In genomic region chrX:134296301-134296700, GRCm38 (mm10) we compare ENCODE assay signal across 8 mouse cellular contexts. TPM values are rescaled to one million over a fixed set of nuclear protein-coding genes. Genes with fewer than 3 reads are reported as not detected.
DNase-seq lines count a peak whose midpoint lies in the region; ATAC-seq and TF ChIP-seq lines count a peak whose summit lies in the region.

No protein-coding gene starts in this region.

- 0 out of 2 replicates have a peak, but pooled peaks cover 5% of the 10 kb centered on the region for H3K27me3 ChIP-seq in heart, postnatal 0 days (ENCODE audit: control insufficient read depth, insufficient read depth, low read length)
- peaks cover 3% of the 10 kb centered on the region; the same call in 1 of the 2 replicates for H3K27me3 ChIP-seq in midbrain, embryonic 11.5 days (ENCODE audit: control insufficient read depth, insufficient read depth, low read length)

- no peaks in the 10 kb centered on the region for H3K36me3 ChIP-seq in heart, postnatal 0 days (replicated peaks; ENCODE audit: control insufficient read depth, insufficient read depth, low read length)
- H3K36me3 ChIP-seq in midbrain, embryonic 11.5 days (ENCODE audit: control insufficient read depth, insufficient read depth, low read length) = no peaks in the 10 kb centered on the region

- peak overlapping the region; percentile 48 for H3K9ac ChIP-seq in heart, postnatal 0 days (replicated peaks; ENCODE audit: low read depth, low read length)
- H3K9ac ChIP-seq in midbrain, embryonic 11.5 days (ENCODE audit: low read length) = peak overlapping the region; percentile 59

- WGBS in heart, postnatal 0 days = 16% methylated on average over 9 of the region's 9 CpGs
- WGBS in midbrain, embryonic 11.5 days = 28% methylated on average over 9 of the region's 9 CpGs

- H3K27ac ChIP-seq in heart, postnatal 0 days (ENCODE audit: low read depth) = peak overlapping the region; percentile 6; the same call in 1 of the 2 replicates
- H3K27ac ChIP-seq in midbrain, embryonic 11.5 days (ENCODE audit: low read depth, low read length) = no peak overlapping the region

- no peak for TF ChIP-seq CTCF in heart, postnatal 0 days (IDR thresholded peaks at IDR 0.05; ENCODE audit: low read depth)

- H3K9me3 ChIP-seq in heart, postnatal 0 days (replicated peaks; ENCODE audit: control insufficient read depth, low read length) = no peaks in the 10 kb centered on the region
- H3K9me3 ChIP-seq in midbrain, embryonic 11.5 days (ENCODE audit: control insufficient read depth, low read length) = no peaks in the 10 kb centered on the region

- no peak for TF ChIP-seq EP300 in heart, postnatal 0 days (IDR thresholded peaks at IDR 0.05; ENCODE audit: low read depth)

- 0 out of 2 replicates have a peak, but pooled peaks have one; percentile 27 for ATAC-seq in heart, postnatal 0 days (ENCODE audit: insufficient read depth, low read depth)
- ATAC-seq in midbrain, embryonic 11.5 days (ENCODE audit: low FRiP score) = no peak; the same call in 1 of the 2 replicates
- no peak for ATAC-seq in erythroid progenitor cell, adult 5-6 weeks (replicated peaks; ENCODE audit: low FRiP score, poor library complexity, severe bottlenecking)

- H3K4me3 ChIP-seq in heart, postnatal 0 days (ENCODE audit: low read depth, low read length) = peak overlapping the region; percentile 53
- H3K4me3 ChIP-seq in midbrain, embryonic 11.5 days (ENCODE audit: low read depth, low read length) = peak overlapping the region; percentile 40

- no peaks in the 10 kb centered on the region for H3K4me1 ChIP-seq in heart, postnatal 0 days (ENCODE audit: control insufficient read depth, insufficient read depth)
- H3K4me1 ChIP-seq in midbrain, embryonic 11.5 days (ENCODE audit: control insufficient read depth, insufficient read depth, low read length) = no peaks in the 10 kb centered on the region; the same call in 1 of the 2 replicates

- DNase-seq in ovary, adult 18-20 months (ENCODE audit: low spot score) = peak; percentile 24
- DNase-seq in ovary, postnatal 10 days (ENCODE audit: low spot score) = no peak
- DNase-seq in cerebellum, postnatal 25 days = peak; percentile 72 to 77
- DNase-seq in heart, postnatal 0 days (ENCODE audit: low spot score) = peak; percentile 6
- DNase-seq in kidney, postnatal 10 days = peak; percentile 53
- peak; percentile 84 for DNase-seq in midbrain, embryonic 11.5 days (ENCODE audit: low spot score, missing footprints)
- DNase-seq in gastrocnemius, adult 18-20 months (ENCODE audit: low spot score) = no peak

- peak overlapping the region; percentile 71 for H3K4me2 ChIP-seq in heart, postnatal 0 days (ENCODE audit: low read depth, low read length)
- peak overlapping the region; percentile 51 for H3K4me2 ChIP-seq in midbrain, embryonic 11.5 days

RNA-seq across cellular contexts. Expression of gene Tmem35a, which starts 1.3 kb away (rescaled TPM):
- 69.7 and 71.2 TPM in 2 replicates for total RNA-seq in heart, postnatal 0 days (2014; rRNA removed; ENCODE audit: low replicate concordance)
- 23.9 and 24.9 TPM in 2 replicates for polyA plus RNA-seq in heart, postnatal 0 days (2015; fragmentation: Nextera tagmentation; extraction: Ambion mirVana)
- polyA plus RNA-seq in midbrain, embryonic 11.5 days (2014; fragmentation: Nextera tagmentation; extraction: Ambion mirVana) = 27.7 and 31.2 TPM in 2 replicates
- total RNA-seq in erythroid progenitor cell, adult 5-6 weeks (2015; ENCODE audit: low replicate concordance) = not detected in 2 replicates
- not detected in 2 replicates for total RNA-seq in erythroid progenitor cell, adult 5-6 weeks (2017; ENCODE audit: low replicate concordance)
- not detected for total RNA-seq in gastrocnemius, adult 18-20 months (2021)

RNA-seq across cellular contexts. Expression of gene Cenpi, which starts 11.6 kb away (rescaled TPM):
- 12.2 and 26.3 TPM in 2 replicates for total RNA-seq in heart, postnatal 0 days (2014; rRNA removed; ENCODE audit: low replicate concordance)
- polyA plus RNA-seq in heart, postnatal 0 days (2015; fragmentation: Nextera tagmentation; extraction: Ambion mirVana) = 7.0 and 7.8 TPM in 2 replicates
- polyA plus RNA-seq in midbrain, embryonic 11.5 days (2014; fragmentation: Nextera tagmentation; extraction: Ambion mirVana) = 27.7 and 31.9 TPM in 2 replicates
- 77.1 and 113 TPM in 2 replicates for total RNA-seq in erythroid progenitor cell, adult 5-6 weeks (2015; ENCODE audit: low replicate concordance)
- total RNA-seq in erythroid progenitor cell, adult 5-6 weeks (2017; ENCODE audit: low replicate concordance) = 58.4 and 61.5 TPM in 2 replicates
- not detected for total RNA-seq in gastrocnemius, adult 18-20 months (2021)

RNA-seq across cellular contexts. Expression of gene Trmt2b, which starts 19.5 kb away (rescaled TPM):
- 49.2 and 61.9 TPM in 2 replicates for total RNA-seq in heart, postnatal 0 days (2014; rRNA removed; ENCODE audit: low replicate concordance)
- polyA plus RNA-seq in heart, postnatal 0 days (2015; fragmentation: Nextera tagmentation; extraction: Ambion mirVana) = 36.2 and 37.7 TPM in 2 replicates
- 7.8 and 9.4 TPM in 2 replicates for polyA plus RNA-seq in midbrain, embryonic 11.5 days (2014; fragmentation: Nextera tagmentation; extraction: Ambion mirVana)
- total RNA-seq in erythroid progenitor cell, adult 5-6 weeks (2015; ENCODE audit: low replicate concordance) = 10.5 and 12.6 TPM in 2 replicates
- 7.7 and 8.0 TPM in 2 replicates for total RNA-seq in erythroid progenitor cell, adult 5-6 weeks (2017; ENCODE audit: low replicate concordance)
- 10 to 100 TPM in 1 of 2 experiments, 1 to 10 TPM in 1; 8.3 to 12.3 TPM for total RNA-seq in gastrocnemius, adult 18-20 months (2021)

Comparison
In these comparisons a context has a peak if more than half of its experiments do, and no peak if none do; other contexts are left out.
1. DNase-seq: peak in ovary, adult 18-20 months (single experiment), cerebellum, postnatal 25 days (2 of 2), heart, postnatal 0 days (single experiment), kidney, postnatal 10 days (single experiment) and midbrain, embryonic 11.5 days (single experiment); none in ovary, postnatal 10 days (single experiment) and gastrocnemius, adult 18-20 months (single experiment).
2. RNA of gene Tmem35a, which starts 1.3 kb away (total RNA-seq): 69.7 to 71.2 TPM in heart, postnatal 0 days; not detected in gastrocnemius, adult 18-20 months and not detected in erythroid progenitor cell, adult 5-6 weeks; every median in the first group is over 10 times any median in the second.
3. RNA of gene Cenpi, which starts 11.6 kb away (total RNA-seq): 58.4 to 113 TPM in erythroid progenitor cell, adult 5-6 weeks and 12.2 to 26.3 TPM in heart, postnatal 0 days; not detected in gastrocnemius, adult 18-20 months; every median in the first group is over 10 times any median in the second.